Mouse (Mus musculus): ENCODE results near the gene Ogg1. TPM values are rescaled to one million over a fixed set of nuclear protein-coding genes. Genes with fewer than 3 reads are reported as not detected.

The Ogg1 gene
- total RNA-seq (2014; rRNA removed) (10.8 and 14.8 TPM in 2 replicates), polyA plus RNA-seq (2015; fragmentation: Nextera tagmentation; extraction: Ambion mirVana) (7.3 and 8.9 TPM in 2 replicates)

- peak within 1 kb of the TSS; percentile 84 for H3K27ac ChIP-seq (ENCODE audit: low read depth, low read length)
- ATAC-seq (ENCODE audit: low FRiP score) (peak; percentile 99), DNase-seq (ENCODE audit: low spot score) (peak; percentile 99)
- H3K4me2 ChIP-seq (ENCODE audit: low read depth, low read length, poor library complexity, severe bottlenecking): peak within 1 kb of the TSS; percentile 90
- H3K4me3 ChIP-seq (ENCODE audit: low read depth, low read length): peak within 1 kb of the TSS; percentile 46
- H3K36me3 ChIP-seq (ENCODE audit: insufficient read depth, low read length): peaks cover 33% of the 10 kb centered on the region
- H3K27me3 ChIP-seq (ENCODE audit: insufficient read depth, low read length): no peaks in the 10 kb centered on the region
- TF ChIP-seq CTCF (IDR thresholded peaks at IDR 0.05): no peak
- H3K9ac ChIP-seq (replicated peaks; ENCODE audit: low read length, poor library complexity, severe bottlenecking): peak within 1 kb of the TSS; percentile 70
- H3K4me1 ChIP-seq (ENCODE audit: insufficient read depth, low read length): no peaks in the 10 kb centered on the region
- H3K9me3 ChIP-seq (ENCODE audit: low read length): no peaks in the 10 kb centered on the region
- WGBS: under 1% methylated on average over 52 of the region's 52 CpGs
Measured at GRCm38 (mm10) chr6:113326533-113327315, at the start of gene Ogg1. TSS of gene Ogg1 (plus strand) at chr6:113326972.

- DNase-seq (ENCODE audit: low spot score): no peak
- Histone ChIP-seq H3K4me3 (ENCODE audit: low read depth, low read length) (peak overlapping the region; percentile 38), H3K9me3 (ENCODE audit: low read length) (no peaks in the 10 kb centered on the region), H3K4me1 (ENCODE audit: insufficient read depth, low read length) (peaks cover 8% of the 10 kb centered on the region; the same call in 1 of the 2 replicates), H3K27ac (ENCODE audit: low read depth, low read length) (no peak overlapping the region), H3K4me2 (ENCODE audit: low read depth, low read length, poor library complexity, severe bottlenecking) (peak overlapping the region; percentile 82; the same call in 1 of the 2 replicates), H3K9ac (replicated peaks; ENCODE audit: low read length, poor library complexity, severe bottlenecking) (peak overlapping the region; percentile 54; the same call in 1 of the 2 replicates), H3K36me3 (ENCODE audit: insufficient read depth, low read length) (peaks cover 28% of the 10 kb centered on the region), H3K27me3 (ENCODE audit: insufficient read depth, low read length) (peaks cover 15% of the 10 kb centered on the region)
- no peak for TF ChIP-seq CTCF (IDR thresholded peaks at IDR 0.05)
- 75% methylated on average over 6 of the region's 6 CpGs for WGBS
- no peak for ATAC-seq (ENCODE audit: low FRiP score)
Measured at GRCm38 (mm10) chr6:113281676-113282075, 45.1 kb upstream of the Ogg1 start.

GRCm38 (mm10) chr6:113282101-113282802, 44.5 kb upstream of the Ogg1 start, which contains the start of gene Cpne9:
TSS of gene Cpne9 (plus strand) at chr6:113282307.
- peaks cover 28% of the 10 kb centered on the region for H3K36me3 ChIP-seq (ENCODE audit: insufficient read depth, low read length)
- H3K4me1 ChIP-seq (ENCODE audit: insufficient read depth, low read length): peaks cover 8% of the 10 kb centered on the region; the same call in 1 of the 2 replicates
- ATAC-seq (ENCODE audit: low FRiP score) (peak; percentile 41; the same call in 1 of the 2 replicates), DNase-seq (ENCODE audit: low spot score) (peak; percentile 48)
- H3K27me3 ChIP-seq (ENCODE audit: insufficient read depth, low read length): peaks cover 15% of the 10 kb centered on the region
- peak within 1 kb of the TSS; percentile 54 for H3K9ac ChIP-seq (replicated peaks; ENCODE audit: low read length, poor library complexity, severe bottlenecking)
- no peaks in the 10 kb centered on the region for H3K9me3 ChIP-seq (ENCODE audit: low read length)
- no peak within 1 kb of the TSS for H3K27ac ChIP-seq (ENCODE audit: low read depth, low read length)
- 2% methylated on average over 32 of the region's 37 CpGs for WGBS
- peak within 1 kb of the TSS; percentile 38 for H3K4me3 ChIP-seq (ENCODE audit: low read depth, low read length)
- peak; percentile 36 for TF ChIP-seq CTCF (IDR thresholded peaks at IDR 0.05)
- H3K4me2 ChIP-seq (ENCODE audit: low read depth, low read length, poor library complexity, severe bottlenecking): peak within 1 kb of the TSS; percentile 82

- ATAC-seq (ENCODE audit: low FRiP score): peak; percentile 18; the same call in 1 of the 2 replicates
- DNase-seq (ENCODE audit: low spot score): no peak
- peaks cover 21% of the 10 kb centered on the region; the same call in 1 of the 2 replicates for H3K36me3 ChIP-seq (ENCODE audit: insufficient read depth, low read length)
- TF ChIP-seq CTCF (IDR thresholded peaks at IDR 0.05): no peak
- peak overlapping the region; percentile 38 for H3K4me3 ChIP-seq (ENCODE audit: low read depth, low read length)
- peak overlapping the region; percentile 82 for H3K4me2 ChIP-seq (ENCODE audit: low read depth, low read length, poor library complexity, severe bottlenecking)
- H3K9me3 ChIP-seq (ENCODE audit: low read length): no peaks in the 10 kb centered on the region
- H3K9ac ChIP-seq (replicated peaks; ENCODE audit: low read length, poor library complexity, severe bottlenecking): peak overlapping the region; percentile 48; the same call in 1 of the 2 replicates
- H3K27me3 ChIP-seq (ENCODE audit: insufficient read depth, low read length): peaks cover 15% of the 10 kb centered on the region
- peaks cover 8% of the 10 kb centered on the region; the same call in 1 of the 2 replicates for H3K4me1 ChIP-seq (ENCODE audit: insufficient read depth, low read length)
- 1% methylated on average over 20 of the region's 22 CpGs for WGBS
- no peak overlapping the region for H3K27ac ChIP-seq (ENCODE audit: low read depth, low read length)
Measured at GRCm38 (mm10) chr6:113282969-113283368, 43.8 kb upstream of the Ogg1 start.

GRCm38 (mm10) chr6:113283500-113283899, 43.3 kb upstream of the Ogg1 start:
- no peaks in the 10 kb centered on the region for H3K9me3 ChIP-seq (ENCODE audit: low read length)
- no peak overlapping the region for H3K9ac ChIP-seq (replicated peaks; ENCODE audit: low read length, poor library complexity, severe bottlenecking)
- peak overlapping the region; percentile 82 for H3K4me2 ChIP-seq (ENCODE audit: low read depth, low read length, poor library complexity, severe bottlenecking)
- no peak overlapping the region for H3K27ac ChIP-seq (ENCODE audit: low read depth, low read length)
- peaks cover 15% of the 10 kb centered on the region for H3K27me3 ChIP-seq (ENCODE audit: insufficient read depth, low read length)
- TF ChIP-seq CTCF (IDR thresholded peaks at IDR 0.05): no peak
- peaks cover 15% of the 10 kb centered on the region; the same call in 1 of the 2 replicates for H3K36me3 ChIP-seq (ENCODE audit: insufficient read depth, low read length)
- ATAC-seq (ENCODE audit: low FRiP score): peak; percentile 9; the same call in 1 of the 2 replicates
- DNase-seq (ENCODE audit: low spot score): no peak
- peak overlapping the region; percentile 38; the same call in 1 of the 2 replicates for H3K4me3 ChIP-seq (ENCODE audit: low read depth, low read length)
- 15% methylated on average over 5 of the region's 6 CpGs for WGBS
- peaks cover 8% of the 10 kb centered on the region; the same call in 1 of the 2 replicates for H3K4me1 ChIP-seq (ENCODE audit: insufficient read depth, low read length)
